Mouse (Mus musculus) spleen, adult 2 months (tissue): ENCODE measurements around the gene Lbhd2.

Experiments used
- CTCF ChIP-seq: fragments of 200-500 bp; IDR thresholded peaks from 2 replicates; pipeline ENCODE4 v1.5.1; 2011; ENCODE audit warnings: mild to moderate bottlenecking, inconsistent platforms; ENCODE audit not compliant: insufficient read depth, insufficient read length, insufficient replicate concordance; ENCODE audit errors: extremely low read depth
- POLR2A ChIP-seq: fragments of 200-500 bp; IDR thresholded peaks from 2 replicates; pipeline ENCODE4 v1.6.1; 2011; ENCODE audit warnings: low read depth, low read length, inconsistent platforms

GRCm38 (mm10) chr12:111394008-111394407 lies 12.6 kb upstream of the Lbhd2 start:
- TF ChIP-seq CTCF (no peak), POLR2A (no peak)
